ENCODE assay signal across 7 mouse cellular contexts in the genomic region with DNA sequence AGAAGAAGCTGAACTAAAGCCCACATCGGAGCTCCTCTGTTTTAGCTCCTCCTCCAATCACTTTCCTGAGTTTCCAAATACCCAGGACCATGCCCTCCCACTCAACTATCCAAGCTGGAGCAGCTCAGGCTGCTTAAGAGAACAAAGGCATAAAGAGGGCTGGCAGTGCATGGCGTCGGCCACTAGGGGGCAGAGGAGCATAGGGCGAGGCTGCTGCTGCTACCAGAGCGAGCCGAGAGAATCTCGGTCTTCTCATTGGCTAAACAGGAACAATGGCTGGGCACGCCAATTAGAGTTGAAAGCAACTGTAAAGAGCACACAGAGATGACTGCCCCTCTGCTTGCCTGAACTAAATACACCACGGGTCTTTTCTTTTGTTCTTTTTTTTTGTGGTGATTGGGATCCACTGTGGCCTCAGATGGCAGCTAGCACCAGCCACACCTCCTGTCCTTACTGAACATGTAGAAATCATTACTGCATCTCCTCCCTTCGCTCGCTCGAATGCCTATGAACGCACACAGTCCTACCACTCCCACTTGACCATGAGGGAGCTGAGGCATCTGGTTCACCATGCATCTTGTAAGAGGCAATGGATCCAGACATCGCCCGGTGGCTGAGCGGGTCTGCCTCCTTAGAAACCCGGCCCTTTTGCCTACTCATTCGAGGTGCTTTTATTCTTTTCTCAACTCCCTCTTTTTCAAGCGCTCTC. TPM values are rescaled to one million over a fixed set of nuclear protein-coding genes. Genes with fewer than 3 reads are reported as not detected.
DNase-seq lines count a peak whose midpoint lies in the region; ATAC-seq and TF ChIP-seq lines count a peak whose summit lies in the region.

No protein-coding gene starts in this region.

- H3K9ac ChIP-seq in embryonic facial prominence, embryonic 11.5 days (replicated peaks; ENCODE audit: low read length) = peak overlapping the region; percentile 44
- peak overlapping the region; percentile 66 for H3K9ac ChIP-seq in midbrain, embryonic 13.5 days (replicated peaks)

- peaks cover 3% of the 10 kb centered on the region for H3K36me3 ChIP-seq in embryonic facial prominence, embryonic 11.5 days (replicated peaks; ENCODE audit: control insufficient read depth, insufficient read depth, low read depth, low read length)
- peaks cover 74% of the 10 kb centered on the region for H3K36me3 ChIP-seq in limb, embryonic 10.5 days
- H3K36me3 ChIP-seq in midbrain, embryonic 13.5 days = peaks cover 29% of the 10 kb centered on the region
- peaks cover 11% of the 10 kb centered on the region for H3K36me3 ChIP-seq in small intestine, adult 2 months (ENCODE audit: control insufficient read depth, insufficient read depth, low read length)

- ATAC-seq in embryonic facial prominence, embryonic 11.5 days (replicated peaks; ENCODE audit: insufficient number of reproducible peaks, low FRiP score, low TSS enrichment, low read depth) = peak; percentile 89
- ATAC-seq in midbrain, embryonic 13.5 days = peak; percentile 97

- no peaks in the 10 kb centered on the region for H3K9me3 ChIP-seq in embryonic facial prominence, embryonic 11.5 days (replicated peaks; ENCODE audit: control insufficient read depth, low read length)
- H3K9me3 ChIP-seq in limb, embryonic 10.5 days (replicated peaks) = no peaks in the 10 kb centered on the region
- no peaks in the 10 kb centered on the region for H3K9me3 ChIP-seq in midbrain, embryonic 13.5 days

- TF ChIP-seq POLR2A in small intestine, adult 2 months (IDR thresholded peaks at IDR 0.05; ENCODE audit: low read depth, low read length) = no peak

- H3K4me1 ChIP-seq in embryonic facial prominence, embryonic 11.5 days (ENCODE audit: control insufficient read depth, insufficient read depth, low read length) = no peaks in the 10 kb centered on the region
- H3K4me1 ChIP-seq in limb, embryonic 10.5 days = peaks cover 29% of the 10 kb centered on the region
- H3K4me1 ChIP-seq in midbrain, embryonic 13.5 days (replicated peaks) = peaks cover 28% of the 10 kb centered on the region
- H3K4me1 ChIP-seq in small intestine, adult 2 months (ENCODE audit: control insufficient read depth, insufficient read depth, insufficient read length, low read length) = peaks cover 6% of the 10 kb centered on the region

- WGBS in embryonic facial prominence, embryonic 11.5 days = 11% methylated on average over 19 of the region's 19 CpGs
- WGBS in limb, embryonic 10.5 days = 24% methylated on average over 19 of the region's 19 CpGs
- WGBS in midbrain, embryonic 13.5 days = 4% methylated on average over 19 of the region's 19 CpGs
- WGBS in small intestine, adult 2 months = 35% methylated on average over 19 of the region's 19 CpGs

- no peak overlapping the region; the same call in 1 of the 2 replicates for H3K4me2 ChIP-seq in embryonic facial prominence, embryonic 11.5 days (ENCODE audit: low read depth, low read length)
- H3K4me2 ChIP-seq in midbrain, embryonic 13.5 days (replicated peaks) = peak overlapping the region; percentile 56

- peak overlapping the region; percentile 48 for H3K27ac ChIP-seq in embryonic facial prominence, embryonic 11.5 days (replicated peaks; ENCODE audit: low read depth, low read length)
- H3K27ac ChIP-seq in limb, embryonic 10.5 days = peak overlapping the region; percentile 89
- H3K27ac ChIP-seq in midbrain, embryonic 13.5 days = peak overlapping the region; percentile 93
- no peak overlapping the region for H3K27ac ChIP-seq in small intestine, adult 2 months (ENCODE audit: insufficient read depth, low read depth, low read length)

- peak; percentile 98 for TF ChIP-seq CTCF in small intestine, adult 2 months (IDR thresholded peaks at IDR 0.05; ENCODE audit: extremely low read depth, insufficient read length, insufficient replicate concordance, low read depth, low read length)

- no peaks in the 10 kb centered on the region for H3K27me3 ChIP-seq in embryonic facial prominence, embryonic 11.5 days (ENCODE audit: control insufficient read depth, insufficient read depth, low read length)
- H3K27me3 ChIP-seq in limb, embryonic 10.5 days (ENCODE audit: low read depth, poor library complexity, severe bottlenecking) = no peaks in the 10 kb centered on the region
- no peaks in the 10 kb centered on the region for H3K27me3 ChIP-seq in midbrain, embryonic 13.5 days
- no peaks in the 10 kb centered on the region for H3K27me3 ChIP-seq in small intestine, adult 2 months (ENCODE audit: control insufficient read depth, insufficient read depth, low read length)

- peak; percentile 95 for DNase-seq in adrenal gland, postnatal 14 days
- peak; percentile 98 for DNase-seq in embryonic facial prominence, embryonic 11.5 days (ENCODE audit: low spot score)
- peak; percentile 93 to 96 for DNase-seq in heart, adult 18-20 months
- DNase-seq in kidney, adult 18-20 months = peak; percentile 89
- peak; percentile 97 for DNase-seq in limb, embryonic 10.5 days (ENCODE audit: low spot score)

- H3K4me3 ChIP-seq in embryonic facial prominence, embryonic 11.5 days (ENCODE audit: low read depth, low read length) = no peak overlapping the region
- H3K4me3 ChIP-seq in limb, embryonic 10.5 days = peak overlapping the region; percentile 33
- peak overlapping the region; percentile 28 for H3K4me3 ChIP-seq in midbrain, embryonic 13.5 days (replicated peaks)
- no peak overlapping the region for H3K4me3 ChIP-seq in small intestine, adult 2 months (ENCODE audit: low read depth, low read length)

RNA-seq across cellular contexts. Expression of a gene that starts 34.5 kb away (rescaled TPM):
- total RNA-seq in adrenal gland, postnatal 14 days (2021) = 28.7 and 31.7 TPM in 2 replicates
- 14.2 and 16.8 TPM in 2 replicates for polyA plus RNA-seq in embryonic facial prominence, embryonic 11.5 days (2014; fragmentation: Nextera tagmentation; extraction: Ambion mirVana)
- 1 to 10 TPM; 3.2 to 4.3 TPM for total RNA-seq in heart, adult 18-20 months (2021)
- 15.7 and 17.3 TPM in 2 replicates for polyA plus RNA-seq in limb, embryonic 10.5 days (2016; fragmentation: Nextera tagmentation; extraction: Ambion mirVana)
- polyA plus RNA-seq in midbrain, embryonic 13.5 days (2015; fragmentation: Nextera tagmentation; extraction: Ambion mirVana) = 8.2 and 11.4 TPM in 2 replicates
- 40.6 and 109 TPM in 2 replicates for polyA plus RNA-seq in small intestine, adult 2 months (2012; rRNA removed)

RNA-seq across cellular contexts. Expression of a gene that starts 34.7 kb away (rescaled TPM):
- 26.6 and 35.7 TPM in 2 replicates for total RNA-seq in adrenal gland, postnatal 14 days (2021)
- 44.4 and 49.9 TPM in 2 replicates for polyA plus RNA-seq in embryonic facial prominence, embryonic 11.5 days (2014; fragmentation: Nextera tagmentation; extraction: Ambion mirVana)
- 1 to 10 TPM; 5.4 to 7.1 TPM for total RNA-seq in heart, adult 18-20 months (2021)
- polyA plus RNA-seq in limb, embryonic 10.5 days (2016; fragmentation: Nextera tagmentation; extraction: Ambion mirVana) = 45.5 and 52.5 TPM in 2 replicates
- 23.0 and 25.2 TPM in 2 replicates for polyA plus RNA-seq in midbrain, embryonic 13.5 days (2015; fragmentation: Nextera tagmentation; extraction: Ambion mirVana)
- 20.0 and 26.4 TPM in 2 replicates for polyA plus RNA-seq in small intestine, adult 2 months (2012; rRNA removed)

RNA-seq across cellular contexts. Expression of a gene that starts 39.5 kb away (rescaled TPM):
- 3.8 and 5.1 TPM in 2 replicates for total RNA-seq in adrenal gland, postnatal 14 days (2021)
- polyA plus RNA-seq in embryonic facial prominence, embryonic 11.5 days (2014; fragmentation: Nextera tagmentation; extraction: Ambion mirVana) = 4.2 and 5.2 TPM in 2 replicates
- total RNA-seq in heart, adult 18-20 months (2021) = 1 to 10 TPM; 3.0 TPM
- polyA plus RNA-seq in limb, embryonic 10.5 days (2016; fragmentation: Nextera tagmentation; extraction: Ambion mirVana) = 0.55 and 0.87 TPM in 2 replicates
- polyA plus RNA-seq in midbrain, embryonic 13.5 days (2015; fragmentation: Nextera tagmentation; extraction: Ambion mirVana) = 20.7 TPM in 2 replicates
- 4.0 and 4.7 TPM in 2 replicates for polyA plus RNA-seq in small intestine, adult 2 months (2012; rRNA removed)

Comparison
In these comparisons a context has a peak if more than half of its experiments do, and no peak if none do; other contexts are left out.
1. H3K4me3 ChIP-seq: peak in limb, embryonic 10.5 days (single experiment) and midbrain, embryonic 13.5 days (single experiment); none in embryonic facial prominence, embryonic 11.5 days (single experiment) and small intestine, adult 2 months (single experiment).
2. Peak in every context shown above with its lines, with median percentiles within 50 percentile points of each other: DNase-seq.